Mouse (Mus musculus): Measurements from ENCODE around the gene Negr1.

The Negr1 gene

DNA sequence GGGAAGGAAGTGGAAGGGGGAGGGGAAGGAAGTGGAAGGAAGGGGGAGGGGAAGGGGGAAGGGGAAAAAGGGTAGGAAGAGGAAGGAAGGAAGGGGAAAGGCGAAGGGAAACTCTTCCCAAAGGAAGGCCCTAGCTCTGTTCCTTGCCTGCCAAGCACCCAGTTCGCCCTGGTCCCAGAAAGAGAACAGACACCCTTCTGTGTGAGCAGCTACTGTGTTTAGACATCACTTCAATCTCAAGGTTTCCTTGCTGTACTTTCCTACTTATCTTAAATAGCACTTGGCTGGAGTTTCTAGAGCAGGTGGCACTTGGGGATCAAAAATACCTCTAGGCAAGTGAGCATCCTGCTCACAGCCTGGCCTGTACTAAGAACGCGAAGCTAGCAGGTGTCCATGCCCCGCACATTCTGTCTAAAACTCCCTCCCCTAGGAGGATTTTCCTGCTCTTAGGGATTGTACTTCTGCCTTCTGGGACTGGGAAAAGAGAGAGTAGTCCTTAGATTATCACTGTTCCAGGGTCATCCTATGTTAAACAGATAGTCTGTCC, 128.5 kb downstream of the Negr1 start:
- peak in 1 of 2 experiments; percentile 62 for DNase-seq (ENCODE audit: low spot score in 2 of 2)

- no peak for DNase-seq (ENCODE audit: low spot score in 2 of 2)
Observed at GRCm38 (mm10) chr3:156698687-156699086, 137.1 kb downstream of the Negr1 start.

- peak in 1 of 2 experiments; percentile 33 for DNase-seq (ENCODE audit: low spot score in 2 of 2)
Observed at GRCm38 (mm10) chr3:156703241-156703640, 141.6 kb downstream of the Negr1 start.

DNA sequence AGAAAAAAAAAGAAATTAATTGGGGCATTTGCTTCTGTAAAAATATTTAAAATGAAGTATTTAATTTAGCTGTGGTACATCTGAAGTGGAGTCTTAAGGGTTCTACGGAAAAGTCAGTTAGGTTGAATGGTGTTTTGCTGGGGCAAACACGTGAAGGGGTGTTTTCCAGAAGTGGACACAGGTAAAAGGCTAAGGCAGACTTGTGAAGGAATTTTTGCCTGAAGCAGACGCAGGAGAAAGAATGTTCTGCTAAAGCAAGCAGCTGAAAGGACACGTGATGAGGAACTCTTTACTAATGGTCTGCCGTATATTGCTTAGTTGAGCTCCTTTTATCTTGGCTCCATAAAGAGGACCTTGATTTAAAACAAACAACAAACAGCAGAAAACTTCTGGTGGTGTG, 148.6 kb downstream of the Negr1 start:
- DNase-seq (ENCODE audit: low spot score in 2 of 2): no peak

DNA sequence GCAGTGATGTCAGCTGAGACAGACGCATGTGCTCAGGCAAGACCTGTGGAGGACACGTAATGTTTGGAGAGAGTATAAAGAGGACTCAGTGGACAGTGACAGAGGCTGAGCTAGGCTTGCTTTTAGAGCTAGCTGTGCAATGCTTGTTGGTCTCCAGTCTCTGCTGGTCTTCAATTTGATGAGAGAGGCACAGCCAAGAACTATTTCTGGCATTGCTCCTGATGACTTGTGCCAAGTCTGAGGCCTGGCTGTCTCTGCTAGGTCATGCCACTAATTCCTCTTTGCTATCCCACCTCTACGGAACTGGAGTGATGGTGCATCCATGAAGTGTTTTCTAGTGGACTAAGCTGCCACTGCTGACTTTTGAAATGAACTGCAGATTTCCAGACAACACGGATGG, 149.1 kb downstream of the Negr1 start:
- no peak for DNase-seq (ENCODE audit: low spot score in 2 of 2)

GRCm38 (mm10) chr3:156736335-156736734, 174.7 kb downstream of the Negr1 start:
- no peak for DNase-seq (ENCODE audit: low spot score in 2 of 2)

DNA sequence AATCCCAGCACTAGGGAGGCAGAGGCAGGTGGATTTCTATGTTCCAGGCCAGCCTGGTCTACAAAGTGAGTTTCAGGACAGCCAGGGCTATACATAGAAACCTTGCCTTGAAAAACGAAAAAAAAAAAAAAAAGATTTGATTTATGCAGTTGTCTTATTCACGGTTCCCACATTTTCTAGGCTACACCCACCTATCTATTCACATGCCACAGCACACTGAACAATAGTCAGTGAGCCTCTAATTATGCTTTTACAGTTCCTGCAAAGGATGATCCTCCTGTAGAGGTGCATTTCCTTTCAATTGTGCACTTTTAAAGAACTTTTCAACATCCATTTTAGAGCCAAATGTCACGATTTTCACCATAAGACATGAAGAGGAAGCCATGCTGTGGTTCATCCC, 177.9 kb downstream of the Negr1 start:
- no peak for DNase-seq (ENCODE audit: low spot score in 2 of 2)

- no peak for DNase-seq (ENCODE audit: low spot score in 2 of 2)
Observed at GRCm38 (mm10) chr3:156743266-156743665, 181.7 kb downstream of the Negr1 start.

GRCm38 (mm10) chr3:156745218-156745770, 183.7 kb downstream of the Negr1 start:
- DNase-seq (ENCODE audit: low spot score in 2 of 2): no peak

GRCm38 (mm10) chr3:156747456-156747855, 185.9 kb downstream of the Negr1 start:
- no peak for DNase-seq (ENCODE audit: low spot score in 2 of 2)

DNA sequence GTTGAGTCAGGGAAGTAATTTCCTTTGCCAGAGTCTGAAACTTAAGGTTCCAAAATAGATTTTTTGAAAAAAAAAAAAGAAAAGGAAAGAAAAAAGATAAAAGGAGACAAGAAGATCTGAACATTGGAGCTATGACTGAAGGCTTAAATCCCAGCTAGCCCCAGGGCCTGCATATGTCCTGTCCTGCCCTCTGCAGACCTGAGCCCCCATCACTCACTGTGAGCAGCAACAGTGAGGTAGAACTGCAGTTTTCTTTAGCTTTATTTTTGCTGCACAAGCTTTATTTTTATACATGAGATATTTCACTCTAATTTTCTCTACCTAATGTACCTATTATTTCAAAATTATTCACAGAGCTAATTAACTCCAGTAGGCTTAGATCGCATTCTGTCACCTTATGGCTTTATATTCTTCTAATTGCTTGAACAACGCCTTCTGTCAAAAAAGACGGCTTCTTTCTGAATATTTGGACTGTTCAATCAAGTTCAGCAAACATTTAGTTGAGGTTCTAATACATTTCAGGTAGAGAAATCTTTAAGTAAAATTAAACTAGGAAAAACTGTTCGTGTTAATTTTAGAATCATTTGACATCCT, 192.3 kb downstream of the Negr1 start:
- DNase-seq (ENCODE audit: low spot score in 2 of 2): no peak

- no peak for DNase-seq (ENCODE audit: low spot score in 2 of 2)
Observed at GRCm38 (mm10) chr3:156754790-156755530, 193.4 kb downstream of the Negr1 start.

DNA sequence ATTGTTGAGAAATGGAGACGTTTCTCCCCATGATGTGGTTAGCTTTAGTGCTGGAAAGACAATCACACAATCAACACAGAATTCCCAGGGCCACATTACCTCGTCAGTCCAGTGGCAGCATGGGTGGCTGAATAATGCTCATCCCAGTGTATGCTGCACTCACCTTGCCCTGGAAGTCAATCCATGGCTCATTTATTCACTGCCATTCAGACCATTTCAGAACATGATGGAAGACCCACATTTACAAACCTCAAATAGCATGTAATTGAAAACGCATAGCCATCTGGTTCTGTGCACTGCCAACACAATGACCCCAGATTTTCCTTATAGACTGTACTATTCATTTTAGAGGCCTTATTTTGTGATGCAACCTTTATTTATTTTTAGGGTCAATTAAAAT, 203.4 kb downstream of the Negr1 start:
- DNase-seq (ENCODE audit: low spot score in 2 of 2): no peak

DNA sequence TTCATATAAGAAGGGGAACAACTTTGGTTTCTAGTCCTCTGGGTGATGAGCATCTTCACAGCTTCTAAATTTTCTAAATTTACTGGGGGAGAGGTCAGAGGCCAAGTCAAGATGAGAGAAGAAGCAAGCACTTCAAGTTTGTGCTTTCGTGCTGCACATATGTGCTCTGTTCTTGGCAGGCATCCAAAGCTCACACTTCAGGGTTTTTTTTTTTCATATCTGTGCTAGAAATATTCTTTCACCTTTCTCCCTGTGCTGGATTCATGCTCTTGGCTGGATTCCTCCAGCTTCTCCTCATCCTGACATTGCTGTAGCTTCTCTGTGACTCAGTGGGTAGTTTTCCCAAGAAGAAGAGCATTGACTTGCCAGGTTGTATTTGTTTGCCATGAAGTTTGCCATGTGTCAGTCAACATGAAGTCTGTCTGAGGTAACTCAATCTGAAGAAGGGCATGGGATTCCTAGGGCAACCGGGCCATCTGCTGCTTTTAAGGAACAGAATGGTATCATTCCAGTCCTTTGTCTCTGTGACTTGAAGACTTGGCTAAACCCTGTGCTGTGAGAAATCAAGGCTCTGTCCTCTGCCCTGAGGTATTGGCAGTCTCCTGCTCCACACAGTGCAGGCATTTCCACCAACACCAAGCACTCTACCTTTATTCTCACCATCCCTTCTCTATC, 204.7 kb downstream of the Negr1 start:
- no peak for DNase-seq (ENCODE audit: low spot score in 2 of 2)

GRCm38 (mm10) chr3:156771626-156772025, 210.0 kb downstream of the Negr1 start:
- no peak for DNase-seq (ENCODE audit: low spot score in 2 of 2)

DNA sequence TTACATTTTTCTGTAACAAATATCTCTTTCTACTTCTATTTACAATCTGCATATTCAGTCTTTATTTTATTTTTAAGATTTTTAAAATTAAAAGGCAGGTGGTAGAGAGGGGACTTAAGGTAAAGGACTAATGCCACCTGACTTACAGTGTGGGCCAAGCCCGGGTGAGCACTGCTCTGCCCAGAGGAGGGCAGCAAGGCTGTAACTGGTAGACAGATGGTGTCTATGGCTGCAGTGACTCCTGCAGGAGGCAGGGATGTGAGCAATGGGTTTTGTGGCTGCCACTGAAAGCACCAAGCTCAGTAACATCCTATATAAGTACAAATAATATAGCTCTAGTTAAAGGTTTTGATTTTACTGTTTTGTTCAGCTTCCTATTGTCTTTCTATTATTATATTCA, 210.5 kb downstream of the Negr1 start:
- no peak for DNase-seq (ENCODE audit: low spot score in 2 of 2)

DNA sequence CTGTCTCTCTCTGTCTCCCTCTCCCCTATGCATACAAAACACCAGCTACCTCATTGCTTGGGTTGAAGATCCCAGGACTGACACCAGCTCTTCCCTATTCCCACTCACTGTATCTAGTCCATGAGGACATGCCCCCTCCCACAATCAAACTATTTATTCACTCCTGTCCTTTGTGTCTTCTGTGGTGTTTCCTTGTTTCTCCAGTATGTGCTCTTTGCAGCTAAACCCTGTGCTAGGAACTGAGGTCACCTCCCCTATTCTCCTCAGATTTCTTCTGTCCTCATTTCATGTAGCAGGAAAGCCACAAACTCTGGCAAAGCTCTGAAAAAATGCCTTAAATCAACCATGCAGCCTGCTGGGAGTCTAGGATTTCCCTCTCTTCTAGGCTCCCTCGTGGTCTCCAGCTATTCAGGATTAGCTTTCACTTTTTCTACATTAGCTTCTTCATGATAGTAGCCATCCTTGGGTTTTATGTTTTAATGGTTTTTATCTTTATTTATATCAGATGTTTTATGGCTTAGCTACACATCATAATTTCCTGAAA, 222.8 kb downstream of the Negr1 start:
- no peak for DNase-seq (ENCODE audit: low spot score in 2 of 2)

DNA sequence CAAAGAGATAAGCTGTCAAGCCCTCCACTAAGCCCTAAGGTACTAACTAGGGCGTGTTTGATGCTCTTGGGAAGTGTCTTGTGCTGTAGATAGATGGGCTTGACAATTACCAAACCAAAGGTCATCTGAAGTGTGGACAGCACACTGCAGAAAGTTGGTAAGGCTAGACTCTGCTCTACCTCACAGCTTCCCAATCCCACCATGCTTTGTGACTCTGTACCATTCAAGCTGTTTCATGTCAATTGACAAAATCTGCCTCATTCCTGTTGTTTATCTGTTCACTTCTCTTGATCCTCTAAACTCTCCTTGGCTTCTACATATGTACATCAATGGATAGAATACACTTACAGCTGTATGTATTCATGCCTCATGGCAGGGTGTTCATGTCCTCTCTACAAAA, 224.8 kb downstream of the Negr1 start:
- no peak for DNase-seq (ENCODE audit: low spot score in 2 of 2)

DNA sequence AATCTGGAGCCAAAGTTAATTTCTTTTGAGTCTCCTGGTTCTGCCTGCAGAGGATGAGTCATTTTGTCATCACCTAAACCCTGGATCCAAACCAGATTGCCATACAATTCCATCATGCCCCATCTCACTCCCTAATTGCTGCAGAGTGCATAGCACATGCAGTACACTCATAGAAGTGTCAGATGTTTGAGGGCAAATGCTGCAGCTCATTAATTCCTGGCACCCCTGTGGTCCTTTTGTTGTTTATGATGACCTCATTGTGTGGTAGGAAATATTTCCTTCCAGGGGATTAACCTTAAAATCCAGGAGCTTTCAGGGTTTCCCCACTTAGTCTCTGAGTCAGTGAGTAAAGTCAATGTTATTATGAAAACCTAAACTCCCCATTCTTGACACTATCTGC, 229.6 kb downstream of the Negr1 start:
- DNase-seq (ENCODE audit: low spot score in 2 of 2): no peak

DNA sequence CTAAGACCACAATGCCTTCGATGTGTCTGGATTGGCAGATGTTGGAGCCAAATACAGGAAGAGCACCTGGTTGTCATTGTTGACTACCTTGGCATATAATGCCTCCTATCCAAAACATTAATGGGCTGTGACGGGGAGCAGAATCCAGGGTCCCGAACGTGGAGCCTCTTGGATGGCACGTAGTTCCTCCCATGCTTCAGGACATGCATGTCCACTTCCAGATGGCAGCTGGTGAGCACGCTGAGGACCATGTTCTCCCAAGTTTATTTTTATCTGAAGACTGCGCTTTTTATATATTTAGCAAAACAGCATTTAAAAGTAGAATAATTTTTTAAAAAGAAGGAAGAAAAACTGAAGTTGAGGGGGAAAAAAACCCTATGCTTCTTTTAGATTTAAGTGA, 231.1 kb downstream of the Negr1 start:
- peak in 1 of 2 experiments; percentile 58 for DNase-seq (ENCODE audit: low spot score in 2 of 2)

GRCm38 (mm10) chr3:156794091-156794490, 232.5 kb downstream of the Negr1 start:
- no peak for DNase-seq (ENCODE audit: low spot score in 2 of 2)

GRCm38 (mm10) chr3:156794610-156795009, 233.0 kb downstream of the Negr1 start:
- DNase-seq (ENCODE audit: low spot score in 2 of 2): no peak

All from frontal cortex, postnatal 36 days (tissue).